Mouse (Mus musculus): ENCODE data around the gene Slc7a6. TPM values are rescaled to one million over a fixed set of nuclear protein-coding genes. Genes with fewer than 3 reads are reported as not detected.

Slc7a6 gene
- polyA plus RNA-seq, 1 experiment, result 8.3 TPM

- Histone ChIP-seq H3K4me3 (ENCODE audit: insufficient read depth, low read length) (peak overlapping the region; percentile 86), H3K4me1 (ENCODE audit: control insufficient read depth, insufficient read depth, low read length) (peaks cover 7% of the 10 kb centered on the region), H3K27ac (ENCODE audit: insufficient read depth, low read depth, low read length) (peak overlapping the region; percentile 76)
- TF ChIP-seq POLR2A (IDR thresholded peaks at IDR 0.05; ENCODE audit: borderline replicate concordance, low read depth, low read length), result no peak
- TF ChIP-seq CTCF (IDR thresholded peaks at IDR 0.05; ENCODE audit: low read depth, low read length), result no peak
Observed at GRCm38 (mm10) chr8:106210035-106210731, 41.5 kb downstream of the Slc7a6 start.

- Histone ChIP-seq H3K4me3 (ENCODE audit: insufficient read depth, low read length) (peak within 1 kb of the TSS; percentile 86), H3K4me1 (ENCODE audit: control insufficient read depth, insufficient read depth, low read length) (peaks cover 7% of the 10 kb centered on the region), H3K27ac (ENCODE audit: insufficient read depth, low read depth, low read length) (peak within 1 kb of the TSS; percentile 76)
- no peak for TF ChIP-seq CTCF (IDR thresholded peaks at IDR 0.05; ENCODE audit: low read depth, low read length)
- TF ChIP-seq POLR2A (IDR thresholded peaks at IDR 0.05; ENCODE audit: borderline replicate concordance, low read depth, low read length), result peak; percentile 89; the same call in 1 of the 2 replicates
Observed at GRCm38 (mm10) chr8:106210821-106211345, 42.2 kb downstream of the Slc7a6 start, which contains the start of the genes Slc7a6os and Prmt7. Slc7a6os (minus strand) TSS chr8:106210935. Prmt7 (plus strand) TSS chr8:106210936.

- TF ChIP-seq CTCF (IDR thresholded peaks at IDR 0.05; ENCODE audit: low read depth, low read length), result no peak
- TF ChIP-seq POLR2A (IDR thresholded peaks at IDR 0.05; ENCODE audit: borderline replicate concordance, low read depth, low read length), result no peak
- Histone ChIP-seq H3K4me1 (ENCODE audit: control insufficient read depth, insufficient read depth, low read length) (peaks cover 7% of the 10 kb centered on the region), H3K4me3 (ENCODE audit: insufficient read depth, low read length) (peak overlapping the region; percentile 86), H3K27ac (ENCODE audit: insufficient read depth, low read depth, low read length) (peak overlapping the region; percentile 32)
Observed at GRCm38 (mm10) chr8:106211421-106211820, 42.8 kb downstream of the Slc7a6 start.

GRCm38 (mm10) chr8:106213959-106214358, 45.3 kb downstream of the Slc7a6 start:
- no peak overlapping the region for H3K27ac ChIP-seq (ENCODE audit: insufficient read depth, low read depth, low read length)
- H3K4me1 ChIP-seq (ENCODE audit: control insufficient read depth, insufficient read depth, low read length), result peaks cover 24% of the 10 kb centered on the region
- no peak for TF ChIP-seq POLR2A (IDR thresholded peaks at IDR 0.05; ENCODE audit: borderline replicate concordance, low read depth, low read length)
- TF ChIP-seq CTCF (IDR thresholded peaks at IDR 0.05; ENCODE audit: low read depth, low read length), result no peak
- no peak overlapping the region for H3K4me3 ChIP-seq (ENCODE audit: insufficient read depth, low read length)

GRCm38 (mm10) chr8:106219620-106220019, 51.0 kb downstream of the Slc7a6 start:
- H3K4me1 ChIP-seq (ENCODE audit: control insufficient read depth, insufficient read depth, low read length), result peaks cover 28% of the 10 kb centered on the region
- no peak overlapping the region for H3K4me3 ChIP-seq (ENCODE audit: insufficient read depth, low read length)
- H3K27ac ChIP-seq (ENCODE audit: insufficient read depth, low read depth, low read length), result peak overlapping the region; percentile 34
- no peak for TF ChIP-seq CTCF (IDR thresholded peaks at IDR 0.05; ENCODE audit: low read depth, low read length)
- TF ChIP-seq POLR2A (IDR thresholded peaks at IDR 0.05; ENCODE audit: borderline replicate concordance, low read depth, low read length), result no peak

- Histone ChIP-seq H3K4me3 (ENCODE audit: insufficient read depth, low read length) (no peak overlapping the region), H3K4me1 (ENCODE audit: control insufficient read depth, insufficient read depth, low read length) (no peaks in the 10 kb centered on the region), H3K27ac (ENCODE audit: insufficient read depth, low read depth, low read length) (no peak overlapping the region)
- TF ChIP-seq CTCF (IDR thresholded peaks at IDR 0.05; ENCODE audit: low read depth, low read length) (no peak), POLR2A (IDR thresholded peaks at IDR 0.05; ENCODE audit: borderline replicate concordance, low read depth, low read length) (no peak)
Observed at GRCm38 (mm10) chr8:106226589-106226988, 57.9 kb downstream of the Slc7a6 start.

GRCm38 (mm10) chr8:106231536-106231935, 62.9 kb downstream of the Slc7a6 start:
- no peaks in the 10 kb centered on the region for H3K4me1 ChIP-seq (ENCODE audit: control insufficient read depth, insufficient read depth, low read length)
- no peak overlapping the region for H3K4me3 ChIP-seq (ENCODE audit: insufficient read depth, low read length)
- no peak overlapping the region for H3K27ac ChIP-seq (ENCODE audit: insufficient read depth, low read depth, low read length)
- TF ChIP-seq POLR2A (IDR thresholded peaks at IDR 0.05; ENCODE audit: borderline replicate concordance, low read depth, low read length), result no peak
- no peak for TF ChIP-seq CTCF (IDR thresholded peaks at IDR 0.05; ENCODE audit: low read depth, low read length)

- TF ChIP-seq CTCF (IDR thresholded peaks at IDR 0.05; ENCODE audit: low read depth, low read length) (no peak), POLR2A (IDR thresholded peaks at IDR 0.05; ENCODE audit: borderline replicate concordance, low read depth, low read length) (no peak)
- no peaks in the 10 kb centered on the region for H3K4me1 ChIP-seq (ENCODE audit: control insufficient read depth, insufficient read depth, low read length)
- no peak overlapping the region for H3K27ac ChIP-seq (ENCODE audit: insufficient read depth, low read depth, low read length)
Observed at GRCm38 (mm10) chr8:106232751-106233150, 64.1 kb downstream of the Slc7a6 start.

GRCm38 (mm10) chr8:106234567-106235261, 66.1 kb downstream of the Slc7a6 start:
- TF ChIP-seq CTCF (IDR thresholded peaks at IDR 0.05; ENCODE audit: low read depth, low read length) (no peak), POLR2A (IDR thresholded peaks at IDR 0.05; ENCODE audit: borderline replicate concordance, low read depth, low read length) (no peak)

More at GRCm38 (mm10) chr8:106232751-106233150, 64.1 kb downstream of the Slc7a6 start:
- no peak overlapping the region for H3K4me3 ChIP-seq (ENCODE audit: insufficient read depth, low read length)

GRCm38 (mm10) chr8:106237106-106237505, 68.4 kb downstream of the Slc7a6 start:
- Histone ChIP-seq H3K4me3 (ENCODE audit: insufficient read depth, low read length) (no peak overlapping the region), H3K27ac (ENCODE audit: insufficient read depth, low read depth, low read length) (no peak overlapping the region), H3K4me1 (ENCODE audit: control insufficient read depth, insufficient read depth, low read length) (no peaks in the 10 kb centered on the region)
- no peak for TF ChIP-seq POLR2A (IDR thresholded peaks at IDR 0.05; ENCODE audit: borderline replicate concordance, low read depth, low read length)

More at GRCm38 (mm10) chr8:106234567-106235261, 66.1 kb downstream of the Slc7a6 start:
- Histone ChIP-seq H3K27ac (ENCODE audit: insufficient read depth, low read depth, low read length) (no peak overlapping the region), H3K4me1 (ENCODE audit: control insufficient read depth, insufficient read depth, low read length) (no peaks in the 10 kb centered on the region), H3K4me3 (ENCODE audit: insufficient read depth, low read length) (no peak overlapping the region)

Other genes with a start within 250 kb of the Slc7a6 start
- 0.63 TPM in 1 of 2 replicates, not detected in the other for gene Ctrl, start 235.0 kb upstream of the Slc7a6 start, polyA plus RNA-seq (2012; ENCODE audit: insufficient read depth, insufficient read length, missing spikeins)
- 150 and 151 TPM in 2 replicates for gene Psmb10, start 230.4 kb upstream of the Slc7a6 start, polyA plus RNA-seq (2012; ENCODE audit: insufficient read depth, insufficient read length, missing spikeins)
- gene Lcat, start 225.5 kb upstream of the Slc7a6 start, polyA plus RNA-seq (2012; ENCODE audit: insufficient read depth, insufficient read length, missing spikeins), result 0.55 and 0.60 TPM in 2 replicates
- gene Slc12a4, start 202.8 kb upstream of the Slc7a6 start, polyA plus RNA-seq (2012; ENCODE audit: insufficient read depth, insufficient read length, missing spikeins), result 19.6 and 27.5 TPM in 2 replicates
- gene Dpep3, start 189.4 kb upstream of the Slc7a6 start, polyA plus RNA-seq (2012; ENCODE audit: insufficient read depth, insufficient read length, missing spikeins), result 3.2 and 3.6 TPM in 2 replicates
- gene Dus2, start 177.5 kb upstream of the Slc7a6 start, polyA plus RNA-seq (2012; ENCODE audit: insufficient read depth, insufficient read length, missing spikeins), result 6.1 and 8.3 TPM in 2 replicates
- gene Dpep2nb, start 162.9 kb upstream of the Slc7a6 start, polyA plus RNA-seq (2012; ENCODE audit: insufficient read depth, insufficient read length, missing spikeins), result not detected in 2 replicates
- 10.1 and 12.0 TPM in 2 replicates for gene Ddx28, start 157.0 kb upstream of the Slc7a6 start, polyA plus RNA-seq (2012; ENCODE audit: insufficient read depth, insufficient read length, missing spikeins)
- gene Nfatc3, start 110.0 kb upstream of the Slc7a6 start, polyA plus RNA-seq (2012; ENCODE audit: insufficient read depth, insufficient read length, missing spikeins), result 28.3 and 31.9 TPM in 2 replicates
- not detected in 2 replicates for gene Esrp2, start 31.9 kb upstream of the Slc7a6 start, polyA plus RNA-seq (2012; ENCODE audit: insufficient read depth, insufficient read length, missing spikeins)
- 144 and 153 TPM in 2 replicates for gene Pla2g15, start 18.5 kb upstream of the Slc7a6 start, polyA plus RNA-seq (2012; ENCODE audit: insufficient read depth, insufficient read length, missing spikeins)
- 25.5 and 26.5 TPM in 2 replicates for gene Slc7a6os, start 42.1 kb downstream of the Slc7a6 start, polyA plus RNA-seq (2012; ENCODE audit: insufficient read depth, insufficient read length, missing spikeins)
- 3.9 and 8.8 TPM in 2 replicates for gene Prmt7, start 42.1 kb downstream of the Slc7a6 start, polyA plus RNA-seq (2012; ENCODE audit: insufficient read depth, insufficient read length, missing spikeins)
- 0.77 and 1.0 TPM in 2 replicates for gene Smpd3, start 169.1 kb downstream of the Slc7a6 start, polyA plus RNA-seq (2012; ENCODE audit: insufficient read depth, insufficient read length, missing spikeins)
- gene Zfp90, start 246.5 kb downstream of the Slc7a6 start, polyA plus RNA-seq (2012; ENCODE audit: insufficient read depth, insufficient read length, missing spikeins), result 27.0 and 28.9 TPM in 2 replicates